Mouse (Mus musculus) limb, embryonic 12.5 days (tissue): Measurements from ENCODE around the gene Ano10. TPM values are rescaled to one million over a fixed set of nuclear protein-coding genes. Genes with fewer than 3 reads are reported as not detected.

Experiments
- ATAC-seq: fragments of 200-750 bp; cut with Nextera tagmentation; 2 replicates; pipeline ENCODE4 v1.8.0; 2017; ENCODE audit warnings: low read depth, moderate TSS enrichment; ENCODE audit not compliant: insufficient number of reproducible peaks, insufficient read depth, low FRiP score, low TSS enrichment
- H3K27ac ChIP-seq: fragments of 300-500 bp; sonication (generic); 2 replicates; pipeline ENCODE4 v1.5.1; 2016; ENCODE audit warnings: mild to moderate bottlenecking, moderate library complexity
- H3K27me3 ChIP-seq: fragments of 300-500 bp; sonication (generic); 2 replicates; pipeline ENCODE4 v1.6.1; 2016; ENCODE audit warnings: mild to moderate bottlenecking, moderate library complexity
- H3K36me3 ChIP-seq: fragments of 300-500 bp; sonication (generic); 2 replicates; pipeline ENCODE4 v1.6.1; 2016; ENCODE audit warnings: mild to moderate bottlenecking, moderate library complexity
- H3K4me1 ChIP-seq: fragments of 300-500 bp; sonication (generic); replicated peaks from 2 replicates; pipeline ENCODE4 v1.6.1; 2016
- H3K4me2 ChIP-seq: fragments of 300-500 bp; sonication (generic); 2 replicates; pipeline ENCODE4 v1.6.1; 2016; ENCODE audit warnings: mild to moderate bottlenecking, moderate library complexity
- H3K4me3 ChIP-seq: fragments of 300-500 bp; sonication (generic); replicated peaks from 2 replicates; pipeline ENCODE4 v1.5.1; 2016; ENCODE audit warnings: mild to moderate bottlenecking
- H3K9ac ChIP-seq: fragments of 300-500 bp; sonication (generic); replicated peaks from 2 replicates; pipeline ENCODE4 v1.6.1; 2016; ENCODE audit warnings: mild to moderate bottlenecking, moderate library complexity
- H3K9me3 ChIP-seq: fragments of 300-500 bp; sonication (generic); 2 replicates; pipeline ENCODE4 v1.6.1; 2016; ENCODE audit warnings: mild to moderate bottlenecking, moderate library complexity
- WGBS: fragments of 180-500 bp; shearing (Covaris S2); methylation state at CpG from one replicate; pipeline ENCODE4 v1.1.7; 2016; 5-methylcytosine and 5-hydroxymethylcytosine counted together
- polyA plus RNA-seq: library from polyadenylated mRNA; unstranded; fragments of >200 nt; fragmentation: Nextera tagmentation; extraction: Ambion mirVana; gene quantifications from 2 replicates; pipeline ENCODE4 v1.2.1, GENCODE M21; 2016

The Ano10 gene
- polyA plus RNA-seq, 1 experiment from 2014 or later, result 33.1 TPM

GRCm38 (mm10) chr9:122195042-122195682 is 99.1 kb downstream of the Ano10 start:
- Histone ChIP-seq H3K9ac (no peak overlapping the region), H3K4me3 (no peak overlapping the region), H3K9me3 (no peaks in the 10 kb centered on the region), H3K4me1 (peaks cover 35% of the 10 kb centered on the region), H3K27me3 (no peaks in the 10 kb centered on the region), H3K36me3 (no peaks in the 10 kb centered on the region; the same call in 1 of the 2 replicates), H3K4me2 (no peak overlapping the region), H3K27ac (no peak overlapping the region)
- 83% methylated on average over 5 of the region's 5 CpGs for WGBS
- no peak for ATAC-seq

- no peak overlapping the region for H3K27ac ChIP-seq
- no peak overlapping the region for H3K4me3 ChIP-seq
- peaks cover 31% of the 10 kb centered on the region for H3K4me1 ChIP-seq
- no peak overlapping the region for H3K9ac ChIP-seq
- no peaks in the 10 kb centered on the region for H3K9me3 ChIP-seq
- no peak overlapping the region for H3K4me2 ChIP-seq
- ATAC-seq, result no peak
- H3K27me3 ChIP-seq, result no peaks in the 10 kb centered on the region
- WGBS, result 78% methylated on average over 5 of the region's 5 CpGs
- H3K36me3 ChIP-seq, result no peaks in the 10 kb centered on the region; the same call in 1 of the 2 replicates
These were observed 100.4 kb downstream of the Ano10 start for GRCm38 (mm10) chr9:122193823-122194222.

- no peak overlapping the region for H3K27ac ChIP-seq
- ATAC-seq, result no peak
- no peak overlapping the region for H3K4me3 ChIP-seq
- H3K27me3 ChIP-seq, result no peaks in the 10 kb centered on the region
- no peak overlapping the region for H3K9ac ChIP-seq
- H3K36me3 ChIP-seq, result no peaks in the 10 kb centered on the region; the same call in 1 of the 2 replicates
- WGBS, result 83% methylated on average over 5 of the region's 5 CpGs
- peaks cover 31% of the 10 kb centered on the region for H3K4me1 ChIP-seq
- no peak overlapping the region for H3K4me2 ChIP-seq
- no peaks in the 10 kb centered on the region for H3K9me3 ChIP-seq
These were observed 100.9 kb downstream of the Ano10 start for GRCm38 (mm10) chr9:122193361-122193760.

GRCm38 (mm10) chr9:122188724-122189123 is 105.5 kb downstream of the Ano10 start:
- H3K4me3 ChIP-seq, result no peak overlapping the region
- H3K9me3 ChIP-seq, result no peaks in the 10 kb centered on the region
- H3K4me1 ChIP-seq, result peaks cover 8% of the 10 kb centered on the region
- no peak for ATAC-seq
- H3K36me3 ChIP-seq, result no peaks in the 10 kb centered on the region
- 83% methylated on average over 1 of the region's 1 CpGs for WGBS
- H3K4me2 ChIP-seq, result no peak overlapping the region
- H3K9ac ChIP-seq, result no peak overlapping the region
- H3K27me3 ChIP-seq, result no peaks in the 10 kb centered on the region
- no peak overlapping the region for H3K27ac ChIP-seq

GRCm38 (mm10) chr9:122187451-122187921 is 106.7 kb downstream of the Ano10 start:
- Histone ChIP-seq H3K36me3 (no peaks in the 10 kb centered on the region), H3K4me2 (no peak overlapping the region), H3K27ac (no peak overlapping the region), H3K9ac (no peak overlapping the region), H3K9me3 (no peaks in the 10 kb centered on the region), H3K4me3 (no peak overlapping the region), H3K27me3 (no peaks in the 10 kb centered on the region), H3K4me1 (0 out of 2 replicates have a peak, but pooled peaks cover under 1% of the 10 kb centered on the region)
- 83% methylated on average over 7 of the region's 7 CpGs for WGBS
- no peak for ATAC-seq

GRCm38 (mm10) chr9:122186643-122187226 is 107.5 kb downstream of the Ano10 start:
- H3K4me2 ChIP-seq, result no peak overlapping the region
- H3K27ac ChIP-seq, result no peak overlapping the region
- no peaks in the 10 kb centered on the region for H3K36me3 ChIP-seq
- H3K27me3 ChIP-seq, result no peaks in the 10 kb centered on the region
- no peaks in the 10 kb centered on the region for H3K9me3 ChIP-seq
- ATAC-seq, result no peak
- no peak overlapping the region for H3K9ac ChIP-seq
- no peak overlapping the region for H3K4me3 ChIP-seq
- H3K4me1 ChIP-seq, result no peaks in the 10 kb centered on the region
- WGBS, result 75% methylated on average over 1 of the region's 1 CpGs

- Histone ChIP-seq H3K36me3 (no peaks in the 10 kb centered on the region), H3K4me3 (no peak overlapping the region), H3K27ac (no peak overlapping the region), H3K27me3 (no peaks in the 10 kb centered on the region), H3K9me3 (no peaks in the 10 kb centered on the region), H3K9ac (no peak overlapping the region), H3K4me1 (no peaks in the 10 kb centered on the region), H3K4me2 (no peak overlapping the region)
- WGBS, result 79% methylated on average over 6 of the region's 6 CpGs
- ATAC-seq, result no peak
These were observed 108.3 kb downstream of the Ano10 start for GRCm38 (mm10) chr9:122185953-122186352.

- Histone ChIP-seq H3K9ac (no peak overlapping the region), H3K27me3 (no peaks in the 10 kb centered on the region), H3K27ac (no peak overlapping the region), H3K4me2 (no peak overlapping the region), H3K9me3 (no peaks in the 10 kb centered on the region), H3K4me3 (no peak overlapping the region), H3K36me3 (no peaks in the 10 kb centered on the region), H3K4me1 (peaks cover 2% of the 10 kb centered on the region; the same call in 1 of the 2 replicates)
- ATAC-seq, result no peak
- 30% methylated on average over 2 of the region's 2 CpGs for WGBS
These were observed 109.2 kb downstream of the Ano10 start for GRCm38 (mm10) chr9:122185061-122185460.

- H3K36me3 ChIP-seq, result no peaks in the 10 kb centered on the region
- H3K4me2 ChIP-seq, result no peak overlapping the region
- no peaks in the 10 kb centered on the region for H3K9me3 ChIP-seq
- H3K27ac ChIP-seq, result no peak overlapping the region
- no peak overlapping the region for H3K4me3 ChIP-seq
- WGBS, result 89% methylated on average over 3 of the region's 3 CpGs
- ATAC-seq, result no peak
- H3K9ac ChIP-seq, result no peak overlapping the region
- H3K4me1 ChIP-seq, result peaks cover 5% of the 10 kb centered on the region; the same call in 1 of the 2 replicates
- H3K27me3 ChIP-seq, result no peaks in the 10 kb centered on the region
These were observed 109.9 kb downstream of the Ano10 start for GRCm38 (mm10) chr9:122184329-122184728.

GRCm38 (mm10) chr9:122183074-122183473 is 111.1 kb downstream of the Ano10 start:
- peaks cover 13% of the 10 kb centered on the region for H3K4me1 ChIP-seq
- H3K27ac ChIP-seq, result no peak overlapping the region
- no peak for ATAC-seq
- H3K4me2 ChIP-seq, result no peak overlapping the region
- WGBS, result 81% methylated on average over 4 of the region's 4 CpGs
- no peak overlapping the region for H3K9ac ChIP-seq
- H3K36me3 ChIP-seq, result no peaks in the 10 kb centered on the region
- no peak overlapping the region for H3K4me3 ChIP-seq
- H3K27me3 ChIP-seq, result no peaks in the 10 kb centered on the region
- no peaks in the 10 kb centered on the region for H3K9me3 ChIP-seq

- Histone ChIP-seq H3K27me3 (no peaks in the 10 kb centered on the region), H3K4me3 (no peak overlapping the region), H3K27ac (no peak overlapping the region), H3K9me3 (no peaks in the 10 kb centered on the region), H3K9ac (no peak overlapping the region), H3K4me1 (peaks cover 13% of the 10 kb centered on the region), H3K36me3 (no peaks in the 10 kb centered on the region), H3K4me2 (no peak overlapping the region)
- ATAC-seq, result no peak
- WGBS, result 62% methylated on average over 3 of the region's 3 CpGs
These were observed 114.1 kb downstream of the Ano10 start for GRCm38 (mm10) chr9:122180105-122180504.
